Mouse (Mus musculus) ES-Bruce4 (cell line): Measurements from ENCODE around the gene Rpl41. TPM values are rescaled to one million over a fixed set of nuclear protein-coding genes. Genes with fewer than 3 reads are reported as not detected.
"Not testable (repeated sequence)": the region's sequence is repeated elsewhere in the genome, so short reads cannot be mapped to it uniquely, and the experiment has no call there.

Experiments used
- H3K27ac ChIP-seq: 2 replicates; pipeline ENCODE4 v1.5.1; 2012; ENCODE audit warnings: low read length, inconsistent platforms; ENCODE audit not compliant: insufficient read depth
- H3K27me3 ChIP-seq: 2 replicates; pipeline ENCODE4 v1.6.1; 2012; ENCODE audit warnings: mild to moderate bottlenecking, low read length, inconsistent platforms; ENCODE audit not compliant: control insufficient read depth, poor library complexity, insufficient read depth, severe bottlenecking
- H3K36me3 ChIP-seq: 2 replicates; pipeline ENCODE4 v1.6.1; 2012; ENCODE audit warnings: inconsistent platforms, mild to moderate bottlenecking, low read length, moderate library complexity; ENCODE audit not compliant: control insufficient read depth, poor library complexity, insufficient read depth, severe bottlenecking
- H3K4me1 ChIP-seq: one replicate; pipeline ENCODE4 v1.8.1; 2011; ENCODE audit warnings: low read length; ENCODE audit not compliant: control insufficient read depth, insufficient read depth
- H3K4me3 ChIP-seq: 2 replicates; pipeline ENCODE4 v1.5.1; 2011; ENCODE audit warnings: low read depth, mild to moderate bottlenecking, low read length
- H3K9ac ChIP-seq: 2 replicates; pipeline ENCODE4 v1.6.1; 2012; ENCODE audit warnings: low read depth, mild to moderate bottlenecking, inconsistent platforms; ENCODE audit not compliant: poor library complexity, severe bottlenecking
- H3K9me3 ChIP-seq: replicated peaks from 2 replicates; pipeline ENCODE4 v1.6.1; 2012; ENCODE audit warnings: mild to moderate bottlenecking, low read length, inconsistent platforms; ENCODE audit not compliant: control insufficient read depth, poor library complexity, insufficient read depth, severe bottlenecking
- CTCF ChIP-seq: IDR thresholded peaks from one replicate; pipeline ENCODE4 v1.8.1; 2011; ENCODE audit warnings: low read depth, low read length
- EP300 ChIP-seq: IDR thresholded peaks from 2 replicates; pipeline ENCODE4 v1.6.1; 2011; ENCODE audit warnings: low read depth, low read length; ENCODE audit not compliant: insufficient read depth
- POLR2A ChIP-seq: IDR thresholded peaks from one replicate; pipeline ENCODE4 v1.8.1; 2011; ENCODE audit warnings: low read length; ENCODE audit not compliant: insufficient read depth
- polyA plus RNA-seq: library from polyadenylated mRNA; stranded (reverse); fragments of >200 nt; gene quantifications from 2 replicates; pipeline ENCODE4 v1.2.4, GENCODE M21; 2011; ENCODE audit warnings: low read depth; ENCODE audit not compliant: missing spikeins, insufficient read depth, insufficient read length

Gene Rpl41
- polyA plus RNA-seq, 1 experiment: 3,978 TPM

GRCm38 (mm10) chr10:128565206-128565787 is 16.2 kb upstream of the Rpl41 start:
- Histone ChIP-seq H3K9ac (peak overlapping the region; percentile 92), H3K9me3 (no peaks in the 10 kb centered on the region), H3K27ac (peak overlapping the region; percentile 23), H3K36me3 (peaks cover 37% of the 10 kb centered on the region), H3K4me3 (peak overlapping the region; percentile 86), H3K4me1 (peaks cover 2% of the 10 kb centered on the region), H3K27me3 (no peaks in the 10 kb centered on the region)
- TF ChIP-seq CTCF (no peak), EP300 (no peak), POLR2A (no peak)

DNA sequence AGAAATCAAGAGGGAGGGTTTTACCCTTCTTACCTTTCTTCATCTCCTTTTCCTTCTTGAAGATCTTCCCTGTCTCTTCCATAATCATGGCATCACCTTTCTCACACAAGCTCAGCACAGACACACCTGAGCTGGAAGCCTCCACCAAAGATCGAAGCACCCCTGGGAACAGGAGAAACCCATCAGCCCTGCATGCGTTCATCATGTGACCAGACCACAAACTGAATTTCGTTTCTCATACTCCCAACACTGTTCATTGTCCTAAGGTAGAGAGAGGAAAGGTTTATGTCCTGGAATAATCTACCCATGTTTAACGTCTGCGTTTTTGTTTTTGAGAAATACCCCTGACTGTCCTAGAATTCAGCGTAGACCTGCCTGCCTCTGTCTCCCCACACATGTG is 14.4 kb upstream of the Rpl41 start:
- TF ChIP-seq POLR2A (no peak), CTCF (no peak), EP300 (no peak)
- peak overlapping the region; percentile 53 for H3K4me3 ChIP-seq
- H3K9me3 ChIP-seq: no peaks in the 10 kb centered on the region
- peak overlapping the region; percentile 17; the same call in 1 of the 2 replicates for H3K27ac ChIP-seq
- peak overlapping the region; percentile 92 for H3K9ac ChIP-seq
- H3K4me1 ChIP-seq: peaks cover 2% of the 10 kb centered on the region
- no peaks in the 10 kb centered on the region for H3K27me3 ChIP-seq
- peaks cover 55% of the 10 kb centered on the region for H3K36me3 ChIP-seq

GRCm38 (mm10) chr10:128556963-128557362 is 7.9 kb upstream of the Rpl41 start:
- no peak for TF ChIP-seq EP300
- TF ChIP-seq POLR2A: no peak
- TF ChIP-seq CTCF: no peak
- Histone ChIP-seq H3K9me3 (no peaks in the 10 kb centered on the region), H3K27me3 (no peaks in the 10 kb centered on the region), H3K36me3 (peaks cover 46% of the 10 kb centered on the region), H3K9ac (no peak overlapping the region), H3K4me3 (no peak overlapping the region), H3K27ac (peak overlapping the region; percentile 32; the same call in 1 of the 2 replicates), H3K4me1 (no peaks in the 10 kb centered on the region)

- TF ChIP-seq EP300: no peak
- peak; percentile 12 for TF ChIP-seq CTCF
- TF ChIP-seq POLR2A: no peak
- peaks cover 39% of the 10 kb centered on the region for H3K36me3 ChIP-seq
- no peaks in the 10 kb centered on the region for H3K27me3 ChIP-seq
Measured at GRCm38 (mm10) chr10:128556286-128556685, 7.2 kb upstream of the Rpl41 start.

GRCm38 (mm10) chr10:128555567-128555966 is 6.5 kb upstream of the Rpl41 start:
- H3K4me3 ChIP-seq, H3K9me3 ChIP-seq, H3K27ac ChIP-seq, H3K4me1 ChIP-seq, H3K27me3 ChIP-seq, H3K9ac ChIP-seq: not testable (repeated sequence)
- H3K36me3 ChIP-seq: peaks cover 32% of the 10 kb centered on the region

More at GRCm38 (mm10) chr10:128556286-128556685, 7.2 kb upstream of the Rpl41 start:
- Histone ChIP-seq H3K27ac (no peak overlapping the region), H3K4me3 (no peak overlapping the region), H3K4me1 (no peaks in the 10 kb centered on the region), H3K9ac (no peak overlapping the region), H3K9me3 (no peaks in the 10 kb centered on the region)

DNA sequence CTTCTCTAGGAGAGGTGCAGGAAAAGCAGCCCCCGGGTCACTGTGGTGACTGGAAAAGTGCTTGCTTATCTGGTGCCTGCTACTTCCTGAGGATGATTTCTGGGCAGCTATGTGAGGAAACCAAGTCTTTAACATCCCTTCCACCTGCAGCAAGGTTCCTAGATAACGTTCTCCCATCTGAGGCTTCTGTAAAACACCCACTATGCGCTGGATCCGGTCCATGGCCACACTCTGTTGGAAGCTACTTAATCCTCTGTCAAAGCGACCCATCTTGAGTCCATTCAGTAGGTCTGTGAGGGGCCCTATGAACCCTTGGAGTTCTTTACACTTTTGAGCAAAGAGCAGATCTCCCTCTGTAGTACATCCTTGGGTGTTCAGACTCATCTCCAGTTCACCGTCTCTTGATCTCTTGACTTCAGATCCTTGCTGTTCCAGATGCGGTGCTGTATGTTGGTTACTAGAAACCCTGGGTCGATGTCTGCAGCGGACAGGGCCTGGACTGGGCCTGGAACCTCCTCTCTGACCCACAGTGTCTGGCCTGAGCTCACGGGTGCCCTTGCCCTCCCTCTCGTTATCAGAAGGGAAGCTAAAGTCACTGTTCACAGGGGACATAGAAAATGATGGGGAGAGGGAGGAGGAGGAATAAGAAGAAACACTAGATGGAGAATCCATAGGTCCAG is 1.2 kb upstream of the Rpl41 start:
- H3K9me3 ChIP-seq, H3K9ac ChIP-seq, H3K27ac ChIP-seq, H3K27me3 ChIP-seq, H3K4me3 ChIP-seq, H3K4me1 ChIP-seq: not testable (repeated sequence)
- peaks cover 12% of the 10 kb centered on the region for H3K36me3 ChIP-seq

GRCm38 (mm10) chr10:128549682-128550057 is 565 bp upstream of the Rpl41 start:
- not testable (repeated sequence) for H3K4me3 ChIP-seq, H3K27ac ChIP-seq, H3K9me3 ChIP-seq, H3K4me1 ChIP-seq, H3K27me3 ChIP-seq
- Histone ChIP-seq H3K9ac (peak overlapping the region; percentile 100; the same call in 1 of the 2 replicates), H3K36me3 (peaks cover 18% of the 10 kb centered on the region)

DNA sequence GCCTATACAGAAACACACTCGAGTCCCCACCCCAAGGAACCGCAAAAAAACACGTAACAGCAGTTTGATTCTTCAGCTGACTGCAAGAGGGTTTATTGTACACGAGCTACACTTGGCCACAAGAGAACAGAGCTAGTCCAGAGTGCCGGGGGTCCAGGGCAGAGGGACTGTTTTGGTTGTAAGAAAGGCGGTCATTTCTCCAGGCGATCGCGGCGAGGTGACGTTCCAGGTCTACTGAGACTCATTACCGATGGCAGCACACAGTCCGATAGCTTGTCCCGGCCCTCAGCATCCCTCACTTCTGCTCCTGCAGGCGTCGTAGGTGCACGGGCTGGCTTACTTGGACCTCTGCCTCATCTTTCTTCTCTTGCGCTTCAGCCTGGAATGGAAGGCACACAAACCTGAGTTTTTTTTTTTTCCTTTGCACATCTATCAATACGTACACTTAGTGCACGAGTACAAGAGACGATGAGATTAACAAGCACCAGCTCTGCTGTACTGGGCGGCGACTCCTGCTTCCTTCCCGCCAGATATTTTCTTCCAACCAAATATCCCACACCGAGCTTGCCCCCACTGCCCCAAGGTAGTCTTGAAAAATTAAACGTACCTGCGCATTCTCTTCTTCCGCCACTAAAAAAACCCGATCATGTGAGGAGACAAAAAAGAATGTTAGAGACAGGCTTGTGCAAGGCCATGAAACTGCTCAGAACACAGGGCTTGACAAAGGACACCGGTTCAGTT is 884 bp downstream of the Rpl41 start:
- peak overlapping the region; percentile 87 for H3K4me3 ChIP-seq
- H3K36me3 ChIP-seq: peaks cover 33% of the 10 kb centered on the region
- not testable (repeated sequence) for H3K4me1 ChIP-seq, H3K9me3 ChIP-seq, H3K27me3 ChIP-seq
- peak overlapping the region; percentile 100 for H3K9ac ChIP-seq
- peak overlapping the region; percentile 96 for H3K27ac ChIP-seq
